Mouse (Mus musculus) liver, embryonic 15.5 days (tissue): ENCODE results near the gene 1500009C09Rik. TPM values are rescaled to one million over a fixed set of nuclear protein-coding genes. Genes with fewer than 3 reads are reported as not detected.
"Not testable (repeated sequence)": the region's sequence is repeated elsewhere in the genome, so short reads cannot be mapped to it uniquely, and the experiment has no call there.

Experiments used
- ATAC-seq: fragments of 200-750 bp; cut with Nextera tagmentation; 2 replicates; pipeline ENCODE4 v1.8.0; 2017; ENCODE audit warnings: moderate number of reproducible peaks, mild to moderate bottlenecking, moderate library complexity; ENCODE audit not compliant: insufficient read depth
- H3K27ac ChIP-seq: fragments of 300-500 bp; sonication (generic); replicated peaks from 2 replicates; pipeline ENCODE4 v1.5.1; 2015; ENCODE audit warnings: mild to moderate bottlenecking, inconsistent platforms
- H3K27me3 ChIP-seq: fragments of 300-500 bp; sonication (generic); 2 replicates; pipeline ENCODE4 v1.6.1; 2015; ENCODE audit warnings: mild to moderate bottlenecking, inconsistent platforms
- H3K36me3 ChIP-seq: fragments of 300-500 bp; sonication (generic); replicated peaks from 2 replicates; pipeline ENCODE4 v1.6.1; 2015; ENCODE audit warnings: moderate library complexity, mild to moderate bottlenecking, inconsistent platforms
- H3K4me1 ChIP-seq: fragments of 300-500 bp; sonication (generic); replicated peaks from 2 replicates; pipeline ENCODE4 v1.6.1; 2015; ENCODE audit warnings: inconsistent platforms
- H3K4me2 ChIP-seq: fragments of 300-500 bp; sonication (generic); 2 replicates; pipeline ENCODE4 v1.6.1; 2015; ENCODE audit warnings: moderate library complexity, mild to moderate bottlenecking, inconsistent platforms
- H3K4me3 ChIP-seq: fragments of 300-500 bp; sonication (generic); replicated peaks from 2 replicates; pipeline ENCODE4 v1.5.1; 2015; ENCODE audit warnings: mild to moderate bottlenecking, inconsistent platforms
- H3K9ac ChIP-seq: fragments of 300-500 bp; sonication (generic); 2 replicates; pipeline ENCODE4 v1.6.1; 2015; ENCODE audit warnings: moderate library complexity, mild to moderate bottlenecking, inconsistent platforms
- H3K9me3 ChIP-seq: fragments of 300-500 bp; sonication (generic); replicated peaks from 2 replicates; pipeline ENCODE4 v1.6.1; 2016; ENCODE audit warnings: inconsistent platforms
- WGBS: fragments of 180-500 bp; shearing (Covaris S2); methylation state at CpG from one replicate; pipeline ENCODE4 v1.1.7; 2015; ENCODE audit warnings: mixed read lengths; ENCODE audit not compliant: insufficient replicate concordance; 5-methylcytosine and 5-hydroxymethylcytosine counted together
- polyA plus RNA-seq: library from polyadenylated mRNA; unstranded; fragments of >200 nt; fragmentation: Nextera tagmentation; extraction: Ambion mirVana; gene quantifications from 2 replicates; pipeline ENCODE4 v1.2.1, GENCODE M21; 2015

1500009C09Rik gene
- polyA plus RNA-seq, 1 experiment from 2014 or later: not detected

DNA sequence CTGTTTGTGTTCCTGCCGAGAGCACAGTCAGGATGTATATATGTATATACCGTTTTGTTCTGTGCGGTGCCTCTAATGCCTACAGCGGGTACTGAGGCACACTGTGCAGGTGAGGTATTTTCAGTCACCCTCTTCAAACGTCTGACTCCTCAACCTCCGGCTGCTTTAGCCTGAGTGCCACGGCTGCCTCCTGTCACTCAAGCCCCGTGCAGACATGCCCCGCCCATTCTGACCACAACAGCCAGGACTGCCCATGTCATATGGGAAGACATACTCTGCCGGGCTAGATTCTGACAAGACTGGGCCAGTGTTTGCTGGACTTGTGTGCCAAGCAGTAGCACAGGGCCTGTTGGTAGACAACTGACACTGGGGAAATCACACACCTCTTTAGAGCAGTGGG lies 16.5 kb upstream of the 1500009C09Rik start:
- Histone ChIP-seq H3K27me3 (no peaks in the 10 kb centered on the region), H3K9ac (no peak overlapping the region), H3K36me3 (peaks cover 28% of the 10 kb centered on the region), H3K27ac (0 out of 2 replicates have a peak overlapping the region, but pooled peaks have one; percentile 19), H3K4me3 (no peak overlapping the region), H3K9me3 (no peaks in the 10 kb centered on the region), H3K4me1 (peaks cover 21% of the 10 kb centered on the region), H3K4me2 (no peak overlapping the region)
- 0 out of 2 replicates have a peak, but pooled peaks have one; percentile 14 for ATAC-seq
- 38% methylated on average over 10 of the region's 10 CpGs for WGBS

GRCm38 (mm10) chr15:82236565-82236964 lies 15.6 kb upstream of the 1500009C09Rik start:
- H3K27me3 ChIP-seq: no peaks in the 10 kb centered on the region
- H3K4me1 ChIP-seq: peaks cover 21% of the 10 kb centered on the region
- peaks cover 28% of the 10 kb centered on the region for H3K36me3 ChIP-seq
- no peak overlapping the region for H3K4me3 ChIP-seq
- WGBS: 14% methylated on average over 5 of the region's 5 CpGs
- no peak overlapping the region for H3K4me2 ChIP-seq
- H3K9me3 ChIP-seq: no peaks in the 10 kb centered on the region
- H3K27ac ChIP-seq: no peak overlapping the region
- peak; percentile 50; the same call in 1 of the 2 replicates for ATAC-seq
- H3K9ac ChIP-seq: no peak overlapping the region

GRCm38 (mm10) chr15:82243311-82243710 lies 8.9 kb upstream of the 1500009C09Rik start:
- WGBS: 64% methylated on average over 3 of the region's 3 CpGs
- ATAC-seq: no peak

DNA sequence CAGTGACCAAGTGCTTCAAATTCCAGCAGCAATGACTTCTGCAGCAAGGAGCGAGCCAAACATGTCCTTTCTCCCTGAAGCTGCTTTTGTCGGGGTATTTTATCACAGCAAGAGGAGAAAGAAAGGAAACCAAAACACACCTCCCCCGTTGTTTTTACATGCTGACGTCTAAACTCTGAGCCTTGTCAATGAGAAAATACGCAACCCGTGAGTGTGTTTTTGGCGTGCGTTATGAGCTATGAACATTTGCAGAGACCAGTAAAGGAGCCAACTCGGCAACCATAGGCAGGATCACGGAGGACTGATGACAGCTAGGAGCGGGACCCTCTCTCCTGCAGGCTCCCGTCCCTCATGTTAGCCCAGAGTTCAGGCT lies 8.5 kb upstream of the 1500009C09Rik start:
- Histone ChIP-seq H3K27ac (peak overlapping the region; percentile 89), H3K27me3 (no peaks in the 10 kb centered on the region), H3K4me2 (peak overlapping the region; percentile 95), H3K9ac (peak overlapping the region; percentile 77), H3K9me3 (no peaks in the 10 kb centered on the region), H3K4me1 (peaks cover 31% of the 10 kb centered on the region), H3K4me3 (peak overlapping the region; percentile 91), H3K36me3 (peaks cover 7% of the 10 kb centered on the region; the same call in 1 of the 2 replicates)
- ATAC-seq: no peak
- 6% methylated on average over 12 of the region's 12 CpGs for WGBS

More at GRCm38 (mm10) chr15:82243311-82243710, 8.9 kb upstream of the 1500009C09Rik start:
- H3K36me3 ChIP-seq: peaks cover 11% of the 10 kb centered on the region
- H3K27ac ChIP-seq: peak overlapping the region; percentile 89; the same call in 1 of the 2 replicates
- H3K9me3 ChIP-seq: no peaks in the 10 kb centered on the region
- peak overlapping the region; percentile 95 for H3K4me2 ChIP-seq
- H3K4me3 ChIP-seq: peak overlapping the region; percentile 91
- H3K4me1 ChIP-seq: peaks cover 31% of the 10 kb centered on the region
- H3K27me3 ChIP-seq: no peaks in the 10 kb centered on the region
- peak overlapping the region; percentile 77 for H3K9ac ChIP-seq

- peak within 1 kb of the TSS; percentile 89 for H3K27ac ChIP-seq
- peak; percentile 97 for ATAC-seq
- no peaks in the 10 kb centered on the region for H3K9me3 ChIP-seq
- WGBS: under 1% methylated on average over 65 of the region's 65 CpGs
- no peaks in the 10 kb centered on the region for H3K27me3 ChIP-seq
- H3K4me1 ChIP-seq: peaks cover 31% of the 10 kb centered on the region
- peak within 1 kb of the TSS; percentile 95 for H3K4me2 ChIP-seq
- peaks cover 1% of the 10 kb centered on the region; the same call in 1 of the 2 replicates for H3K36me3 ChIP-seq
- peak within 1 kb of the TSS; percentile 91 for H3K4me3 ChIP-seq
- peak within 1 kb of the TSS; percentile 77 for H3K9ac ChIP-seq
These were observed 7.9 kb upstream of the 1500009C09Rik start, which contains the start of gene Cenpm for GRCm38 (mm10) chr15:82244115-82244804. TSS of gene Cenpm (minus strand) at chr15:82244748.

DNA sequence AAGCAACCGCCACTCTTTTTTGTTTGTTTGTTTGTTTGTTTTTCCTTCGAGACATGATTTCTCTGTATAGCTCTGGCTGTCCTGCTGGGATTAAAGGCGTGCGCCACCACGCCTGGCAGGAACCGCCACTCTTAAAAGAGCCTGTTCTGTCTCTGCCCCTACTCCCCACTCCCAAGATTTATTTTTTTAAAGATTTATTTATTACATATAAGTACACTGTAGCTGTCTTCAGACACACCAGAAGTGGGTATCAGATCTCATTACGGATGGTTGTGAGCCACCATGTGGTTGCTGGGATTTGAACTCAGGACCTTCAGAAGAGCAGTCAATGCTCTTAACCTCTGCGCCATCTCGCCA lies 7.4 kb upstream of the 1500009C09Rik start:
- H3K4me3 ChIP-seq: peak overlapping the region; percentile 91
- peak overlapping the region; percentile 95 for H3K4me2 ChIP-seq
- peak overlapping the region; percentile 89 for H3K27ac ChIP-seq
- H3K9me3 ChIP-seq, H3K27me3 ChIP-seq, H3K36me3 ChIP-seq, ATAC-seq: not testable (repeated sequence)
- WGBS: 22% methylated on average over 9 of the region's 9 CpGs
- H3K4me1 ChIP-seq: peaks cover 31% of the 10 kb centered on the region
- peak overlapping the region; percentile 77 for H3K9ac ChIP-seq

- no peak overlapping the region for H3K4me2 ChIP-seq
- no peak overlapping the region for H3K27ac ChIP-seq
- no peaks in the 10 kb centered on the region for H3K27me3 ChIP-seq
- peaks cover 2% of the 10 kb centered on the region; the same call in 1 of the 2 replicates for H3K9me3 ChIP-seq
- H3K36me3 ChIP-seq: no peaks in the 10 kb centered on the region
- WGBS: 56% methylated on average over 3 of the region's 3 CpGs
- H3K4me1 ChIP-seq: peaks cover 23% of the 10 kb centered on the region
- no peak for ATAC-seq
- no peak overlapping the region for H3K9ac ChIP-seq
- H3K4me3 ChIP-seq: no peak overlapping the region
These were observed 4.9 kb upstream of the 1500009C09Rik start for GRCm38 (mm10) chr15:82247131-82247776.

DNA sequence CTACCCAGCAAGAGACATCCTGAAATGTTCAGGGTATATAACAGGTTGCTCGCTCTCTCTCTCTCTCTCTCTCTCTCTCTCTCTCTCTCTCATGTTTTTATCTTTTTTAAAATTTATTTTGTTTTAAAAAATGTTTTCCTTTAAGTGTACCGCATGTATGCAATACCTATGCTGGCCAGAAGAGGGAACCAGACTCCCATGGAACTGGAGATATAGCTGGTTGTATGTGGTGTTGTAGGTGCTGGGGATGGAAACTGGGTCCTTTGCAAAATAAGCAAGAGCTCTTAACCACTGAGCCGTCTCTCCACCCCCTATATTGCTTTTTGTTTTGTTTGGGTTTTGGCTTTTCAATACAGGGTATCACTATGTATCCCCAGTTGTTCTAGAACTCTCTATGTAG lies 618 bp upstream of the 1500009C09Rik start:
- H3K9me3 ChIP-seq: peaks cover 2% of the 10 kb centered on the region; the same call in 1 of the 2 replicates
- no peak overlapping the region for H3K9ac ChIP-seq
- WGBS: 76% methylated on average over 3 of the region's 3 CpGs
- H3K27ac ChIP-seq: no peak overlapping the region
- no peak overlapping the region for H3K4me2 ChIP-seq
- H3K36me3 ChIP-seq: no peaks in the 10 kb centered on the region
- no peak overlapping the region for H3K4me3 ChIP-seq
- H3K4me1 ChIP-seq: no peaks in the 10 kb centered on the region
- peaks cover 21% of the 10 kb centered on the region; the same call in 1 of the 2 replicates for H3K27me3 ChIP-seq
- no peak for ATAC-seq

- Histone ChIP-seq H3K4me3 (no peak overlapping the region), H3K9ac (no peak overlapping the region), H3K4me1 (no peaks in the 10 kb centered on the region), H3K4me2 (no peak overlapping the region), H3K36me3 (no peaks in the 10 kb centered on the region), H3K27ac (no peak overlapping the region), H3K27me3 (peaks cover 31% of the 10 kb centered on the region; the same call in 1 of the 2 replicates), H3K9me3 (peaks cover 2% of the 10 kb centered on the region; the same call in 1 of the 2 replicates)
- WGBS: 29% methylated on average over 4 of the region's 4 CpGs
- no peak for ATAC-seq
These were observed 3.1 kb downstream of the 1500009C09Rik start for GRCm38 (mm10) chr15:82255248-82255647.

GRCm38 (mm10) chr15:82255944-82256383 lies 3.8 kb downstream of the 1500009C09Rik start:
- H3K27ac ChIP-seq: no peak overlapping the region
- WGBS: 34% methylated on average over 10 of the region's 10 CpGs
- no peaks in the 10 kb centered on the region for H3K4me1 ChIP-seq
- no peak overlapping the region for H3K4me3 ChIP-seq
- no peaks in the 10 kb centered on the region for H3K36me3 ChIP-seq
- no peak overlapping the region for H3K4me2 ChIP-seq
- no peak overlapping the region for H3K9ac ChIP-seq
- peaks cover 38% of the 10 kb centered on the region; the same call in 1 of the 2 replicates for H3K27me3 ChIP-seq
- ATAC-seq: no peak
- H3K9me3 ChIP-seq: peaks cover 2% of the 10 kb centered on the region; the same call in 1 of the 2 replicates

GRCm38 (mm10) chr15:82259510-82259909 lies 7.3 kb downstream of the 1500009C09Rik start:
- Histone ChIP-seq H3K9me3 (no peaks in the 10 kb centered on the region), H3K27ac (no peak overlapping the region), H3K9ac (no peak overlapping the region), H3K4me3 (no peak overlapping the region), H3K36me3 (no peaks in the 10 kb centered on the region), H3K27me3 (peaks cover 44% of the 10 kb centered on the region; the same call in 1 of the 2 replicates), H3K4me2 (no peak overlapping the region), H3K4me1 (no peaks in the 10 kb centered on the region)
- ATAC-seq: no peak
- 9% methylated on average over 16 of the region's 16 CpGs for WGBS
